Mouse (Mus musculus): Measurements from ENCODE around the gene Cd247.

- TF ChIP-seq CTCF (IDR thresholded peaks at IDR 0.05; ENCODE audit: low read depth) (no peak), EP300 (IDR thresholded peaks at IDR 0.05; ENCODE audit: low read depth) (no peak)
These were observed 72.7 kb downstream of the Cd247 start for GRCm38 (mm10) chr1:165861235-165861609.

Measured in liver, postnatal 0 days (tissue).